Mouse (Mus musculus) limb, embryonic 12.5 days (tissue): ENCODE measurements around the gene Mllt6. TPM values are rescaled to one million over a fixed set of nuclear protein-coding genes. Genes with fewer than 3 reads are reported as not detected.

Experiments
- ATAC-seq: fragments of 200-750 bp; cut with Nextera tagmentation; 2 replicates; pipeline ENCODE4 v1.8.0; 2017; ENCODE audit warnings: low read depth, moderate TSS enrichment; ENCODE audit not compliant: insufficient number of reproducible peaks, insufficient read depth, low FRiP score, low TSS enrichment
- H3K27ac ChIP-seq: fragments of 300-500 bp; sonication (generic); 2 replicates; pipeline ENCODE4 v1.5.1; 2016; ENCODE audit warnings: mild to moderate bottlenecking, moderate library complexity
- H3K27me3 ChIP-seq: fragments of 300-500 bp; sonication (generic); 2 replicates; pipeline ENCODE4 v1.6.1; 2016; ENCODE audit warnings: mild to moderate bottlenecking, moderate library complexity
- H3K36me3 ChIP-seq: fragments of 300-500 bp; sonication (generic); 2 replicates; pipeline ENCODE4 v1.6.1; 2016; ENCODE audit warnings: mild to moderate bottlenecking, moderate library complexity
- H3K4me1 ChIP-seq: fragments of 300-500 bp; sonication (generic); replicated peaks from 2 replicates; pipeline ENCODE4 v1.6.1; 2016
- H3K4me2 ChIP-seq: fragments of 300-500 bp; sonication (generic); 2 replicates; pipeline ENCODE4 v1.6.1; 2016; ENCODE audit warnings: mild to moderate bottlenecking, moderate library complexity
- H3K4me3 ChIP-seq: fragments of 300-500 bp; sonication (generic); replicated peaks from 2 replicates; pipeline ENCODE4 v1.5.1; 2016; ENCODE audit warnings: mild to moderate bottlenecking
- H3K9ac ChIP-seq: fragments of 300-500 bp; sonication (generic); replicated peaks from 2 replicates; pipeline ENCODE4 v1.6.1; 2016; ENCODE audit warnings: mild to moderate bottlenecking, moderate library complexity
- H3K9me3 ChIP-seq: fragments of 300-500 bp; sonication (generic); 2 replicates; pipeline ENCODE4 v1.6.1; 2016; ENCODE audit warnings: mild to moderate bottlenecking, moderate library complexity
- WGBS: fragments of 180-500 bp; shearing (Covaris S2); methylation state at CpG from one replicate; pipeline ENCODE4 v1.1.7; 2016; 5-methylcytosine and 5-hydroxymethylcytosine counted together
- polyA plus RNA-seq: library from polyadenylated mRNA; unstranded; fragments of >200 nt; fragmentation: Nextera tagmentation; extraction: Ambion mirVana; gene quantifications from 2 replicates; pipeline ENCODE4 v1.2.1, GENCODE M21; 2016

The Mllt6 gene
- polyA plus RNA-seq, 1 experiment from 2014 or later: 2.9 TPM

- Histone ChIP-seq H3K27ac (peak overlapping the region; percentile 97), H3K36me3 (peaks cover 21% of the 10 kb centered on the region), H3K9ac (peak overlapping the region; percentile 91), H3K4me2 (peak overlapping the region; percentile 88), H3K27me3 (no peaks in the 10 kb centered on the region), H3K4me1 (peaks cover 62% of the 10 kb centered on the region), H3K4me3 (peak overlapping the region; percentile 85), H3K9me3 (no peaks in the 10 kb centered on the region)
- 56% methylated on average over 11 of the region's 11 CpGs for WGBS
- ATAC-seq: no peak
These were observed 34.1 kb downstream of the Mllt6 start for GRCm38 (mm10) chr11:97697199-97697890.

GRCm38 (mm10) chr11:97697891-97698529, 34.8 kb downstream of the Mllt6 start:
- under 1% methylated on average over 14 of the region's 14 CpGs for WGBS
- peak overlapping the region; percentile 97 for H3K27ac ChIP-seq
- no peaks in the 10 kb centered on the region for H3K27me3 ChIP-seq
- peaks cover 14% of the 10 kb centered on the region; the same call in 1 of the 2 replicates for H3K36me3 ChIP-seq
- H3K9me3 ChIP-seq: no peaks in the 10 kb centered on the region
- H3K4me3 ChIP-seq: peak overlapping the region; percentile 85
- no peak; the same call in 1 of the 2 replicates for ATAC-seq
- H3K4me1 ChIP-seq: peaks cover 62% of the 10 kb centered on the region
- peak overlapping the region; percentile 91 for H3K9ac ChIP-seq
- peak overlapping the region; percentile 88 for H3K4me2 ChIP-seq

- no peak for ATAC-seq
- peak overlapping the region; percentile 91 for H3K9ac ChIP-seq
- H3K4me3 ChIP-seq: peak overlapping the region; percentile 85
- peaks cover 60% of the 10 kb centered on the region for H3K4me1 ChIP-seq
- H3K27me3 ChIP-seq: no peaks in the 10 kb centered on the region
- peak overlapping the region; percentile 97 for H3K27ac ChIP-seq
- no peaks in the 10 kb centered on the region for H3K9me3 ChIP-seq
- peaks cover 5% of the 10 kb centered on the region; the same call in 1 of the 2 replicates for H3K36me3 ChIP-seq
- under 1% methylated on average over 60 of the region's 63 CpGs for WGBS
- peak overlapping the region; percentile 88 for H3K4me2 ChIP-seq
These were observed 35.8 kb downstream of the Mllt6 start for GRCm38 (mm10) chr11:97698741-97699611.

- Histone ChIP-seq H3K9ac (peak overlapping the region; percentile 91), H3K36me3 (peaks cover 5% of the 10 kb centered on the region; the same call in 1 of the 2 replicates), H3K4me1 (peaks cover 60% of the 10 kb centered on the region), H3K9me3 (no peaks in the 10 kb centered on the region), H3K27ac (peak overlapping the region; percentile 97), H3K4me3 (peak overlapping the region; percentile 85), H3K27me3 (no peaks in the 10 kb centered on the region), H3K4me2 (peak overlapping the region; percentile 88)
- no peak for ATAC-seq
- WGBS: 0% methylated on average over 6 of the region's 9 CpGs
These were observed 36.4 kb downstream of the Mllt6 start for GRCm38 (mm10) chr11:97699626-97700002.

GRCm38 (mm10) chr11:97700003-97700745, 37.0 kb downstream of the Mllt6 start, which contains the start of gene Pcgf2:
Gene Pcgf2, minus strand, starts transcription at chr11:97700497.
- peak within 1 kb of the TSS; percentile 85 for H3K4me3 ChIP-seq
- under 1% methylated on average over 81 of the region's 85 CpGs for WGBS
- H3K4me2 ChIP-seq: peak within 1 kb of the TSS; percentile 88
- peak within 1 kb of the TSS; percentile 97 for H3K27ac ChIP-seq
- no peaks in the 10 kb centered on the region for H3K9me3 ChIP-seq
- no peak for ATAC-seq
- H3K4me1 ChIP-seq: peaks cover 56% of the 10 kb centered on the region
- peaks cover 3% of the 10 kb centered on the region; the same call in 1 of the 2 replicates for H3K36me3 ChIP-seq
- no peaks in the 10 kb centered on the region for H3K27me3 ChIP-seq
- H3K9ac ChIP-seq: peak within 1 kb of the TSS; percentile 91

- peaks cover 3% of the 10 kb centered on the region; the same call in 1 of the 2 replicates for H3K36me3 ChIP-seq
- H3K9me3 ChIP-seq: no peaks in the 10 kb centered on the region
- H3K4me1 ChIP-seq: peaks cover 48% of the 10 kb centered on the region
- peak overlapping the region; percentile 85 for H3K4me3 ChIP-seq
- H3K27me3 ChIP-seq: no peaks in the 10 kb centered on the region
- H3K4me2 ChIP-seq: peak overlapping the region; percentile 88
- no peak for ATAC-seq
- peak overlapping the region; percentile 97 for H3K27ac ChIP-seq
- peak overlapping the region; percentile 91 for H3K9ac ChIP-seq
- WGBS: 16% methylated on average over 30 of the region's 30 CpGs
These were observed 37.7 kb downstream of the Mllt6 start for GRCm38 (mm10) chr11:97700746-97701580.

GRCm38 (mm10) chr11:97701581-97702392, 38.6 kb downstream of the Mllt6 start:
- Histone ChIP-seq H3K9ac (0 out of 2 replicates have a peak overlapping the region, but pooled peaks have one; percentile 91), H3K4me1 (peaks cover 40% of the 10 kb centered on the region), H3K9me3 (no peaks in the 10 kb centered on the region), H3K36me3 (peaks cover 11% of the 10 kb centered on the region), H3K27me3 (no peaks in the 10 kb centered on the region), H3K4me2 (peak overlapping the region; percentile 88), H3K27ac (peak overlapping the region; percentile 87; the same call in 1 of the 2 replicates), H3K4me3 (peak overlapping the region; percentile 85)
- WGBS: 55% methylated on average over 15 of the region's 15 CpGs
- ATAC-seq: no peak

- Histone ChIP-seq H3K36me3 (peaks cover 17% of the 10 kb centered on the region), H3K27ac (peak overlapping the region; percentile 87), H3K9me3 (no peaks in the 10 kb centered on the region), H3K4me1 (peaks cover 34% of the 10 kb centered on the region), H3K4me2 (peak overlapping the region; percentile 88), H3K9ac (peak overlapping the region; percentile 60), H3K4me3 (peak overlapping the region; percentile 82), H3K27me3 (no peaks in the 10 kb centered on the region)
- no peak for ATAC-seq
- under 1% methylated on average over 24 of the region's 24 CpGs for WGBS
These were observed 39.2 kb downstream of the Mllt6 start for GRCm38 (mm10) chr11:97702393-97702745.

- Histone ChIP-seq H3K4me3 (peak within 1 kb of the TSS; percentile 82), H3K4me2 (peak within 1 kb of the TSS; percentile 88), H3K4me1 (peaks cover 26% of the 10 kb centered on the region), H3K27ac (peak within 1 kb of the TSS; percentile 87), H3K9me3 (no peaks in the 10 kb centered on the region), H3K9ac (peak within 1 kb of the TSS; percentile 78), H3K36me3 (peaks cover 26% of the 10 kb centered on the region), H3K27me3 (no peaks in the 10 kb centered on the region)
- under 1% methylated on average over 35 of the region's 35 CpGs for WGBS
- ATAC-seq: peak; percentile 90
These were observed 40.0 kb downstream of the Mllt6 start, which contains the start of gene Psmb3 for GRCm38 (mm10) chr11:97703039-97703826. Gene Psmb3, plus strand, starts transcription at chr11:97703399.
